Mouse (Mus musculus) MEL (cell line): Measurements from ENCODE around the gene 1700069L16Rik. TPM values are rescaled to one million over a fixed set of nuclear protein-coding genes. Genes with fewer than 3 reads are reported as not detected.

Source experiments
- DNase-seq: peaks from one replicate; pipeline ENCODE4 v3.0.0; 2011; ENCODE audit warnings: low read depth, low spot score
- H3K27ac ChIP-seq: 2 replicates; pipeline ENCODE4 v1.5.1; 2012; ENCODE audit warnings: low read depth, mild to moderate bottlenecking, control low read depth, low read length, moderate library complexity; ENCODE audit not compliant: control insufficient read depth
- H3K27me3 ChIP-seq, 2 experiments: fragments of 150-350 bp in 1 of 2; sonication (generic) in 1 of 2; 2 replicates each; pipeline ENCODE4 v1.6.1; 2012; ENCODE audit warnings: low read length in 2 of 2, mild to moderate bottlenecking in 2 of 2, improper control_type of control experiment in 1 of 2, moderate library complexity in 1 of 2; ENCODE audit not compliant: insufficient read depth in 2 of 2, control insufficient read depth in 1 of 2
- H3K36me3 ChIP-seq, 2 experiments: 2 replicates each; pipeline ENCODE4 v1.6.1; 2012 to 2014; ENCODE audit warnings: low read length in 2 of 2, improper control_type of control experiment in 1 of 2, inconsistent platforms in 1 of 2, mild to moderate bottlenecking in 1 of 2; ENCODE audit not compliant: insufficient read depth in 2 of 2, control insufficient read depth in 1 of 2
- H3K4me1 ChIP-seq, 2 experiments: fragments of 150-350 bp in 1 of 2; sonication (generic) in 1 of 2; 2 replicates each; pipeline ENCODE4 v1.6.1; 2012; ENCODE audit warnings: low read length in 2 of 2, improper control_type of control experiment in 1 of 2, mild to moderate bottlenecking in 1 of 2; ENCODE audit not compliant: insufficient read depth in 2 of 2, control insufficient read depth in 1 of 2
- H3K4me3 ChIP-seq, 2 experiments: fragments of 150-350 bp in 1 of 2; sonication (generic) in 1 of 2; 2 replicates each; pipeline ENCODE4 v1.5.1; 2012; ENCODE audit warnings: low read depth in 2 of 2, low read length in 2 of 2, mild to moderate bottlenecking in 2 of 2, moderate library complexity in 2 of 2, control low read depth in 1 of 2, improper control_type of control experiment in 1 of 2; ENCODE audit not compliant: control insufficient read depth in 1 of 2, insufficient read depth in 1 of 2
- H3K79me2 ChIP-seq: 2 replicates; pipeline ENCODE4 v1.6.1; 2012; ENCODE audit warnings: mild to moderate bottlenecking, low read length, moderate library complexity; ENCODE audit not compliant: control insufficient read depth, poor library complexity, insufficient read depth
- H3K9ac ChIP-seq: 2 replicates; pipeline ENCODE4 v1.6.1; 2012; ENCODE audit warnings: low read depth, mild to moderate bottlenecking, control low read depth, low read length, moderate library complexity; ENCODE audit not compliant: control insufficient read depth, poor library complexity, severe bottlenecking
- H3K9me3 ChIP-seq: fragments of 150-350 bp; sonication (generic); replicated peaks from 2 replicates; pipeline ENCODE4 v1.6.1; 2012; ENCODE audit warnings: mild to moderate bottlenecking, low read length, improper control_type of control experiment, moderate library complexity; ENCODE audit not compliant: insufficient read depth
- BHLHE40 ChIP-seq: IDR thresholded peaks from 2 replicates; pipeline ENCODE4 v1.6.1; 2012; ENCODE audit warnings: low read depth, mild to moderate bottlenecking, inconsistent platforms, low read length, improper control_type of control experiment, borderline replicate concordance
- E2F4 ChIP-seq: IDR thresholded peaks from 2 replicates; pipeline ENCODE4 v1.6.1; 2011; ENCODE audit warnings: low read depth, low read length, improper control_type of control experiment, borderline replicate concordance
- EP300 ChIP-seq, 2 experiments: IDR thresholded peaks; 2 replicates each; pipeline ENCODE4 v1.6.1; 2011; ENCODE audit warnings: improper control_type of control experiment in 2 of 2, low read length in 2 of 2, low read depth in 1 of 2, mild to moderate bottlenecking in 1 of 2
- ETS1 ChIP-seq: IDR thresholded peaks from 2 replicates; pipeline ENCODE4 v1.6.1; 2012; ENCODE audit warnings: low read depth, mild to moderate bottlenecking, inconsistent platforms, low read length, improper control_type of control experiment, moderate library complexity
- JUND ChIP-seq: IDR thresholded peaks from 2 replicates; pipeline ENCODE4 v1.6.1; 2011; ENCODE audit warnings: low read depth, mild to moderate bottlenecking, improper control_type of control experiment, low read length
- KAT2A ChIP-seq: conservative IDR thresholded peaks from 2 replicates; pipeline ENCODE4 v1.6.1; 2012; ENCODE audit warnings: low read depth, low read length, improper control_type of control experiment, inconsistent platforms
- MAZ ChIP-seq: IDR thresholded peaks from 2 replicates; pipeline ENCODE4 v1.6.1; 2012; ENCODE audit warnings: low read depth, mild to moderate bottlenecking, inconsistent platforms, low read length, improper control_type of control experiment
- MEF2A ChIP-seq: IDR thresholded peaks from 2 replicates; pipeline ENCODE4 v1.6.1; 2014; ENCODE audit warnings: low read depth, mild to moderate bottlenecking, inconsistent platforms, low read length, improper control_type of control experiment; ENCODE audit not compliant: poor library complexity, insufficient replicate concordance, severe bottlenecking; ENCODE audit errors: extremely low read depth
- MYB ChIP-seq: IDR thresholded peaks from 2 replicates; pipeline ENCODE4 v1.6.1; 2011; ENCODE audit warnings: mild to moderate bottlenecking, low read depth, low read length, improper control_type of control experiment
- MYC ChIP-seq: IDR thresholded peaks from 2 replicates; pipeline ENCODE4 v1.6.1; 2011; ENCODE audit warnings: low read depth, mild to moderate bottlenecking, low read length, improper control_type of control experiment, moderate library complexity
- NELFE ChIP-seq: IDR thresholded peaks from 2 replicates; pipeline ENCODE4 v1.6.1; 2011; ENCODE audit warnings: low read depth, low read length, improper control_type of control experiment
- POLR2A ChIP-seq, 2 experiments: IDR thresholded peaks; 2 replicates each; pipeline ENCODE4 v1.6.1; 2011 to 2012; ENCODE audit warnings: low read length in 2 of 2, mild to moderate bottlenecking in 2 of 2, control low read depth in 1 of 2, improper control_type of control experiment in 1 of 2, low read depth in 1 of 2, moderate library complexity in 1 of 2; ENCODE audit not compliant: control insufficient read depth in 1 of 2, insufficient read depth in 1 of 2, poor library complexity in 1 of 2
- POLR2AphosphoS5 ChIP-seq: IDR thresholded peaks from 2 replicates; pipeline ENCODE4 v1.6.1; 2012; ENCODE audit warnings: low read depth, borderline replicate concordance, mild to moderate bottlenecking, inconsistent platforms, low read length, moderate library complexity, mixed read lengths
- RAD21 ChIP-seq: IDR thresholded peaks from 2 replicates; pipeline ENCODE4 v1.6.1; 2011; ENCODE audit warnings: mild to moderate bottlenecking, low read depth, low read length, improper control_type of control experiment
- RCOR1 ChIP-seq: IDR thresholded peaks from 2 replicates; pipeline ENCODE4 v1.6.1; 2012; ENCODE audit warnings: low read depth, mild to moderate bottlenecking, inconsistent platforms, low read length, improper control_type of control experiment
- SIN3A ChIP-seq: IDR thresholded peaks from 2 replicates; pipeline ENCODE4 v1.6.1; 2012; ENCODE audit warnings: low read length, improper control_type of control experiment, inconsistent platforms
- SMC3 ChIP-seq: IDR thresholded peaks from 2 replicates; pipeline ENCODE4 v1.6.1; 2011; ENCODE audit warnings: low read depth, low read length, improper control_type of control experiment
- TAL1 ChIP-seq: IDR thresholded peaks from 2 replicates; pipeline ENCODE4 v1.6.1; 2012; ENCODE audit warnings: mild to moderate bottlenecking, inconsistent platforms, low read length, moderate library complexity, mixed read lengths
- UBTF ChIP-seq: IDR thresholded peaks from 2 replicates; pipeline ENCODE4 v1.6.1; 2012; ENCODE audit warnings: low read depth, mild to moderate bottlenecking, inconsistent platforms, low read length, improper control_type of control experiment, moderate library complexity, borderline replicate concordance; ENCODE audit not compliant: insufficient read depth
- USF1 ChIP-seq: IDR thresholded peaks from 2 replicates; pipeline ENCODE4 v1.6.1; 2014; ENCODE audit warnings: low read depth, mild to moderate bottlenecking, inconsistent platforms, low read length, improper control_type of control experiment, moderate library complexity
- USF2 ChIP-seq, 2 experiments: IDR thresholded peaks; 2 replicates each; pipeline ENCODE4 v1.6.1; 2011 to 2012; ENCODE audit warnings: improper control_type of control experiment in 2 of 2, low read length in 2 of 2, borderline replicate concordance in 1 of 2, inconsistent platforms in 1 of 2, low read depth in 1 of 2, mild to moderate bottlenecking in 1 of 2; ENCODE audit not compliant: insufficient read depth in 1 of 2
- ZKSCAN1 ChIP-seq: IDR thresholded peaks from 2 replicates; pipeline ENCODE4 v1.6.1; 2012; ENCODE audit warnings: low read depth, mild to moderate bottlenecking, inconsistent platforms, low read length, improper control_type of control experiment, moderate library complexity
- ZNF384 ChIP-seq: IDR thresholded peaks from 2 replicates; pipeline ENCODE4 v1.6.1; 2012; ENCODE audit warnings: low read depth, mild to moderate bottlenecking, inconsistent platforms, low read length, improper control_type of control experiment
- polyA plus RNA-seq, 2 experiments: library from polyadenylated mRNA; stranded (reverse) in 1 of 2; unstranded in 1 of 2; fragments of >175 nt in 1 of 2; fragments of >200 nt in 1 of 2; gene quantifications; 2 replicates each; pipeline versions ENCODE4 v1.2.1 to v1.2.4; 2012; ENCODE audit warnings: low replicate concordance in 2 of 2, low read depth in 1 of 2; ENCODE audit not compliant: insufficient read length in 2 of 2, insufficient read depth in 1 of 2, missing spikeins in 1 of 2
- total RNA-seq: library from RNA; depleted of rRNA; stranded (reverse); fragments of 300-350 nt; gene quantifications from 2 replicates; pipeline ENCODE4 v1.2.3, GENCODE M21; 2012

Gene 1700069L16Rik
- total and polyA plus RNA-seq, 3 experiments = not detected

- H3K4me3 ChIP-seq = no peak overlapping the region
- no peaks in the 10 kb centered on the region for H3K36me3 ChIP-seq
- H3K9me3 ChIP-seq = no peaks in the 10 kb centered on the region
- H3K79me2 ChIP-seq = no peaks in the 10 kb centered on the region
- H3K27ac ChIP-seq = no peak overlapping the region
- H3K9ac ChIP-seq = no peak overlapping the region
- DNase-seq = no peak
- no peaks in the 10 kb centered on the region; a peak in 1 of 4 replicates for H3K27me3 ChIP-seq
- TF ChIP-seq SMC3 (no peak), EP300 (IDR thresholded peaks at IDR 0.05; ENCODE audit: low read depth in 1 of 2, low read length in 2 of 2) (no peak), SIN3A (no peak), TAL1 (no peak), ZKSCAN1 (no peak)
- no peaks in the 10 kb centered on the region for H3K4me1 ChIP-seq
These were observed 20.6 kb downstream of the 1700069L16Rik start for GRCm38 (mm10) chr5:113703803-113704585.

DNA sequence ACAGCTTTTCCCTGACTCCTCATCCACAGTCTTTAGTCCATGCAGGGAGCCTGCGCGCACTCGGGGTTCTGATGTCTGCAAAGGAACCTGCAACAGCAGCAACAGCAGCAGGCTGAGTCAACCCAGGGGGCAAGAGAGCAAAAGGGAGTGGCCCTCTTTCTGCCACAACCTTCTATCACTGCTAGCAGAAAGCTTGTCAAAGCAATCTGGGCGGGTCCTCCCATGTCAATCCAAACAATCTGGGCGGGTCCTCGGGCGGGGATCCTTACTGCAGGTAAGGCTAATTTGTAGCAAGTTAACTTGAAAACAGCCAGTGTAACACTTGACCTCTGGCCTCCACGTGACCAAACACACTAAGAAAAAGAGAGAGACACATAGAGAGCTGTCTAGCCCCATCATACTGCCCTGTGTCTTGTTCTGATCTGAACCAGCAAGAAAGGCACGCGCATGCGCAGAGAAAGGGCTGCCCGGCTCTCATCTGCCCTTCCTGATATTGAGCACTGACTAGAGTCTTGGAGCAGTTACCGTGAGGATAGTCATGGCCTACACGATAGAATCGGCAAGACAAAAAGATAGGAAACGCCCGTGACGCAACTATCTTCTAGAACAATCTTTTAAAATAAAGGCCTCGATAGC is 24.1 kb downstream of the 1700069L16Rik start:
- TF ChIP-seq POLR2AphosphoS5 (no peak), MYB (no peak), USF1 (no peak), KAT2A (no peak), E2F4 (no peak), MAZ (no peak), MEF2A (no peak), MYC (no peak), JUND (no peak), USF2 (IDR thresholded peaks at IDR 0.05; ENCODE audit: borderline replicate concordance in 1 of 2, insufficient read depth in 1 of 2, low read depth in 1 of 2, low read length in 2 of 2) (no peak), ETS1 (no peak), UBTF (no peak), ZNF384 (no peak), NELFE (no peak), BHLHE40 (no peak), RCOR1 (no peak), POLR2A (IDR thresholded peaks at IDR 0.05; ENCODE audit: control insufficient read depth in 1 of 2, insufficient read depth in 1 of 2, low read depth in 1 of 2, low read length in 2 of 2, poor library complexity in 1 of 2) (no peak), RAD21 (no peak)
- no peak for DNase-seq
- Histone ChIP-seq H3K9ac (no peak overlapping the region), H3K9me3 (no peaks in the 10 kb centered on the region), H3K79me2 (no peaks in the 10 kb centered on the region), H3K27ac (no peak overlapping the region), H3K27me3 (no peaks in the 10 kb centered on the region; a peak in 1 of 4 replicates), H3K36me3 (no peaks in the 10 kb centered on the region), H3K4me3 (no peak overlapping the region), H3K4me1 (no peaks in the 10 kb centered on the region)
